Mouse (Mus musculus): Measurements from ENCODE around the gene Tmem14a. TPM values are rescaled to one million over a fixed set of nuclear protein-coding genes. Genes with fewer than 3 reads are reported as not detected.
"Not testable (repeated sequence)": the region's sequence is repeated elsewhere in the genome, so short reads cannot be mapped to it uniquely, and the experiment has no call there.

Gene Tmem14a
- polyA plus RNA-seq, 1 experiment: 0.52 TPM

DNA sequence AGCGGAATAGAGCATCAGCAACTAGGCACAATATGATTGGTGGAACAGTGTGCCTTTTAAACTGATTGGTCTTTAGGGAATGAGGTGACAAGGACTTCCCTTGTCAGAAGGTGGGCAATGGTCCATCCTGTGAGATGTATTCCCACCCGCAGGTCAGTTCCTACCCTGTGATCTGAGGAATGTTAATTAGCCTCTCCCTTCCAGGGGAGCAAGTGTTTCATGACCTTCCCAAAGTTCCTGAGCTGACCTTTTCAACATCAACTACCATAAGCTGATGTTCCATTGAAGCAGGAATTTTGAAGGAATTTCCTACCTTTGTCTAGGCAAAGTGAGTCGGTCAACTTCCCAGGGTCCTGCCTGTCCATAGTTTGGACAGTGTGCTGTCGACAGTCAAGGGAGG, 35.5 kb downstream of the Tmem14a start:
- no peak for TF ChIP-seq SRF (IDR thresholded peaks at IDR 0.05; ENCODE audit: control insufficient read depth, insufficient read length, low read depth)
- TF ChIP-seq REST (IDR thresholded peaks at IDR 0.05; ENCODE audit: insufficient read depth, insufficient read length): no peak
- TF ChIP-seq MYOG (IDR thresholded peaks at IDR 0.05; ENCODE audit: control insufficient read depth in 1 of 3, insufficient read depth in 1 of 3, insufficient read length in 2 of 3, low read depth in 2 of 3): no peak
- TF ChIP-seq TCF3 (IDR thresholded peaks at IDR 0.05; ENCODE audit: insufficient read length, low read depth): no peak
- no peak for TF ChIP-seq CEBPB (IDR thresholded peaks at IDR 0.05; ENCODE audit: insufficient read depth, poor library complexity, severe bottlenecking)
- no peak for TF ChIP-seq TCF12 (IDR thresholded peaks at IDR 0.05; ENCODE audit: insufficient read depth, poor library complexity, severe bottlenecking)
- no peak for TF ChIP-seq POLR2AphosphoS2 (IDR thresholded peaks at IDR 0.05; ENCODE audit: insufficient read length, low read depth)
- no peak for TF ChIP-seq MAX (IDR thresholded peaks at IDR 0.05; ENCODE audit: low read depth)
- TF ChIP-seq USF1 (IDR thresholded peaks at IDR 0.05; ENCODE audit: low read depth): no peak
- no peak for TF ChIP-seq E2F4 (IDR thresholded peaks at IDR 0.05; ENCODE audit: insufficient read depth)
- no peak for TF ChIP-seq MYOD1 (IDR thresholded peaks at IDR 0.05; ENCODE audit: control insufficient read depth in 1 of 3, insufficient read length in 2 of 3, low read depth in 2 of 3)
- no peak for TF ChIP-seq POLR2A (IDR thresholded peaks at IDR 0.05; ENCODE audit: insufficient read length, low read depth)
- Histone ChIP-seq H3K4me3 (no peak overlapping the region), H3K79me2 (ENCODE audit: control insufficient read depth, insufficient read depth) (no peaks in the 10 kb centered on the region), H3K36me3 (ENCODE audit: control insufficient read depth, insufficient read depth) (no peaks in the 10 kb centered on the region), H3ac (ENCODE audit: control insufficient read depth, insufficient read length) (no peak overlapping the region), H3K27me3 (ENCODE audit: control insufficient read depth, insufficient read depth, insufficient read length) (no peaks in the 10 kb centered on the region), H3K4me2 (ENCODE audit: low read depth) (no peak overlapping the region)

DNA sequence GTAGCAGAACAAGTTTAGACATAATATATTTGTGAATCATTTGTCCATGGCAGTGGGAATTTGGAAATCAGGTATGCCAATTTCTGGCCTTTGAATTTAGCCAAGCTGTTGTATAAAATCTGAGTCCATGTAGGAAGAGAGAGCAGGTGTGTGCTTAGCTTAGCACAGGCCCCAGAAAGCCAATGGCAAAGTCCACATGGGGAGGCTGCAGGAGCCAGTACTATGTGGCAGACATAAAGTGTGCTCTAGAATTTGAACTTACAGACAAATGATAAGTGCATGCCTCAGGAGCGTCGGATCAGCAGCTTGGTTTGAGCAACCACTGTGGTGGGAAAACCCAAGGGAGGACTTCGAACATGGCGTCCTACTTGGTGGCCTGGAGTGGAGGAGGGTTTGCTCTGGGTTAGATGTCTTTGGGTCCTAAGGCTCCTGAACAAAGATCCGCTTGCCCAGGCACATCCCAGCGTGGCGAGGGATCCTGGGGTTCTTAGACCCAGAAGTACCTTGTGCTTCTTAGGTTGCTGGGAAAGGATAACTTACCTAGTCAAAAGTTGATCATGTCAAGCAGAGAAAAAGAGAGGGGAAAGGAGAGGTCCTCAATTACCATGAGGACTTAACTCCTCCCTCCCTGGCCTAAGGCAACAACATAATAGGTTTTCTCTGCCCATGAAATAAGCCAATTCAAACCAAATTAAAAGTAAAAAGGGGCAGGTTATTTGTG, 37.4 kb downstream of the Tmem14a start:
- no peak overlapping the region for H3K4me3 ChIP-seq
- H3K4me2 ChIP-seq (ENCODE audit: low read depth): no peak overlapping the region
- no peaks in the 10 kb centered on the region for H3K79me2 ChIP-seq (ENCODE audit: control insufficient read depth, insufficient read depth)
- no peaks in the 10 kb centered on the region for H3K36me3 ChIP-seq (ENCODE audit: control insufficient read depth, insufficient read depth)
- no peak overlapping the region for H3ac ChIP-seq (ENCODE audit: control insufficient read depth, insufficient read length)
- no peaks in the 10 kb centered on the region for H3K27me3 ChIP-seq (ENCODE audit: control insufficient read depth, insufficient read depth, insufficient read length)
- no peak for TF ChIP-seq TCF12 (IDR thresholded peaks at IDR 0.05; ENCODE audit: insufficient read depth, poor library complexity, severe bottlenecking)
- no peak for TF ChIP-seq E2F4 (IDR thresholded peaks at IDR 0.05; ENCODE audit: insufficient read depth)
- no peak for TF ChIP-seq POLR2AphosphoS2 (IDR thresholded peaks at IDR 0.05; ENCODE audit: insufficient read length, low read depth)
- TF ChIP-seq SRF (IDR thresholded peaks at IDR 0.05; ENCODE audit: control insufficient read depth, insufficient read length, low read depth): no peak
- no peak for TF ChIP-seq TCF3 (IDR thresholded peaks at IDR 0.05; ENCODE audit: insufficient read length, low read depth)
- no peak for TF ChIP-seq POLR2A (IDR thresholded peaks at IDR 0.05; ENCODE audit: insufficient read length, low read depth)
- TF ChIP-seq CEBPB (IDR thresholded peaks at IDR 0.05; ENCODE audit: insufficient read depth, poor library complexity, severe bottlenecking): no peak
- no peak for TF ChIP-seq MAX (IDR thresholded peaks at IDR 0.05; ENCODE audit: low read depth)
- TF ChIP-seq MYOG (IDR thresholded peaks at IDR 0.05; ENCODE audit: control insufficient read depth in 1 of 3, insufficient read depth in 1 of 3, insufficient read length in 2 of 3, low read depth in 2 of 3): no peak
- no peak for TF ChIP-seq USF1 (IDR thresholded peaks at IDR 0.05; ENCODE audit: low read depth)
- no peak for TF ChIP-seq REST (IDR thresholded peaks at IDR 0.05; ENCODE audit: insufficient read depth, insufficient read length)
- TF ChIP-seq MYOD1 (IDR thresholded peaks at IDR 0.05; ENCODE audit: control insufficient read depth in 1 of 3, insufficient read length in 2 of 3, low read depth in 2 of 3): no peak

DNA sequence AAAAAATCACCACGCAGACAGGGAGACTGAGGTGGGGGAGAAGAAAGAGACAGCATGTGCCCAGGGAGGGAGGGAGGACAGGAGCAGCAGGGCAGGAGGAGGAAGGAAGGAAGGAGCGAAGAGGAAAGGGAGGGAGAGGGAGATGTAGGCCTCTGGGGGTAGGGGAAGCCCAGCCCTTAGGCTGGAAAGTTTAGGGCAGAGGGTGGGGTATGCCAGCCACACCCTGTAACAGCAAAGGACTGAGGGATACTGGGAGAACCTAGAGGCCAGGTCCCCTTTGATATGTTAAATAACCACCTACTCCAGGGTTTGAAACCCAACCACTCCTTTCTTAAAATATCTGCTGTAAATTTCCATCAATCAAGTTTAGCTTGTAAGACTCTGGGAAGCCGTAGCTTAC, 38.0 kb downstream of the Tmem14a start:
- Histone ChIP-seq H3K4me2 (ENCODE audit: low read depth) (no peak overlapping the region), H3K36me3 (ENCODE audit: control insufficient read depth, insufficient read depth) (no peaks in the 10 kb centered on the region), H3K79me2 (ENCODE audit: control insufficient read depth, insufficient read depth) (no peaks in the 10 kb centered on the region), H3ac (ENCODE audit: control insufficient read depth, insufficient read length) (no peak overlapping the region), H3K27me3 (ENCODE audit: control insufficient read depth, insufficient read depth, insufficient read length) (no peaks in the 10 kb centered on the region), H3K4me3 (no peak overlapping the region)
- no peak for TF ChIP-seq MAX (IDR thresholded peaks at IDR 0.05; ENCODE audit: low read depth)

DNA sequence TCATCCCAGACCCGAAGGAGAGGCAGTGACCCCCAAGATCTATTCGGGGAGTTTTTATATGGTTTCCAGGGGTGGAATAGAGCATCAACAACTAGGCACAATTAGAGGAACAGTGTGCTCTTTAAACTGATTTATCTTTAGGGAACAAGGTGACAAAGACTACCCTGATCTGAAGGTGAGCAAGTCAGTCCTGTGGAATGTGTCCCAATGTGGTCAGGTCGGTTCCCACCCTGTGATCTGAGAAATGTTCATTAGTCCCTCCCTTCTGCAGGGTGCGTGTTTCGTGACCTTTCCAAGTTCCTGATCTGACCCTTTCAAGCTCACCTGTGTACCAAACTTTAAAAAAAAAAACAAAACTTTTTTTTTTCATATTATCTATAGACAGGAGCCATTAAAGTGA, 38.5 kb downstream of the Tmem14a start:
- Histone ChIP-seq H3K79me2 (ENCODE audit: control insufficient read depth, insufficient read depth) (no peaks in the 10 kb centered on the region), H3K36me3 (ENCODE audit: control insufficient read depth, insufficient read depth) (no peaks in the 10 kb centered on the region), H3K4me3 (no peak overlapping the region)

DNA sequence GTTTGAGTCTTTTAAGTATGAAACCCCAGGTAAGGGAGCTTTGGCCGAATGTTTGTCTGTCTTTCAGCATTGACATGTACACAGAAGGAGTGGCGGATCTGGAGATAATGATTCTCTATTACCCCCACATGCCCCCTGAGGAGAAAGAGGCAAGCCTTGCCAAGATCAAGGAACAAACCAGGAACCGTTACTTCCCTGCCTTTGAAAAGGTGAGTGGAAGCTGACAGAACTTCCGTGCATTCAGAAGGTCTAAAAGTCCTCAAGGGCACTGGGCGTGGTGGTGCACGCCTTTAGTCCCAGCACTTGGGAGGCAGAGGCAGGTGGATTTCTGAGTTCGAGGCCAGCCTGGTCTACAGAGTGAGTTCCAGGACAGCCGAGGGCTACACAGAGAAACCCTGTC, 41.6 kb downstream of the Tmem14a start:
- not testable (repeated sequence) for H3K79me2 ChIP-seq (ENCODE audit: control insufficient read depth, insufficient read depth); H3K27me3 ChIP-seq (ENCODE audit: control insufficient read depth, insufficient read depth, insufficient read length); H3K4me3 ChIP-seq; H3ac ChIP-seq (ENCODE audit: control insufficient read depth, insufficient read length); H3K4me2 ChIP-seq (ENCODE audit: low read depth); H3K36me3 ChIP-seq (ENCODE audit: control insufficient read depth, insufficient read depth)

More for the DNA sequence above, 38.5 kb downstream of the Tmem14a start:
- no peaks in the 10 kb centered on the region for H3K27me3 ChIP-seq (ENCODE audit: control insufficient read depth, insufficient read depth, insufficient read length)
- H3ac ChIP-seq (ENCODE audit: control insufficient read depth, insufficient read length): no peak overlapping the region
- TF ChIP-seq CEBPB (IDR thresholded peaks at IDR 0.05; ENCODE audit: insufficient read depth, poor library complexity, severe bottlenecking): no peak
- no peak for TF ChIP-seq POLR2AphosphoS2 (IDR thresholded peaks at IDR 0.05; ENCODE audit: insufficient read length, low read depth)
- no peak for TF ChIP-seq MYOD1 (IDR thresholded peaks at IDR 0.05; ENCODE audit: control insufficient read depth in 1 of 3, insufficient read length in 2 of 3, low read depth in 2 of 3)
- TF ChIP-seq TCF3 (IDR thresholded peaks at IDR 0.05; ENCODE audit: insufficient read length, low read depth): no peak
- no peak for TF ChIP-seq POLR2A (IDR thresholded peaks at IDR 0.05; ENCODE audit: insufficient read length, low read depth)
- no peak for TF ChIP-seq MYOG (IDR thresholded peaks at IDR 0.05; ENCODE audit: control insufficient read depth in 1 of 3, insufficient read depth in 1 of 3, insufficient read length in 2 of 3, low read depth in 2 of 3)
- no peak overlapping the region for H3K4me2 ChIP-seq (ENCODE audit: low read depth)
